Mouse (Mus musculus) small intestine, adult 2 months (tissue): ENCODE results near the gene Lrch2.

Source experiments
- CTCF ChIP-seq: fragments of 200-500 bp; IDR thresholded peaks from 2 replicates; pipeline ENCODE4 v1.5.1; 2012; ENCODE audit warnings: low read depth, mild to moderate bottlenecking, control low read depth, inconsistent platforms, low read length, moderate library complexity, mixed read lengths; ENCODE audit not compliant: insufficient replicate concordance, insufficient read length; ENCODE audit errors: extremely low read depth
- POLR2A ChIP-seq: fragments of 200-500 bp; IDR thresholded peaks from 2 replicates; pipeline ENCODE4 v1.6.1; 2012; ENCODE audit warnings: low read depth, mild to moderate bottlenecking, control low read depth, inconsistent platforms, low read length, moderate library complexity

DNA sequence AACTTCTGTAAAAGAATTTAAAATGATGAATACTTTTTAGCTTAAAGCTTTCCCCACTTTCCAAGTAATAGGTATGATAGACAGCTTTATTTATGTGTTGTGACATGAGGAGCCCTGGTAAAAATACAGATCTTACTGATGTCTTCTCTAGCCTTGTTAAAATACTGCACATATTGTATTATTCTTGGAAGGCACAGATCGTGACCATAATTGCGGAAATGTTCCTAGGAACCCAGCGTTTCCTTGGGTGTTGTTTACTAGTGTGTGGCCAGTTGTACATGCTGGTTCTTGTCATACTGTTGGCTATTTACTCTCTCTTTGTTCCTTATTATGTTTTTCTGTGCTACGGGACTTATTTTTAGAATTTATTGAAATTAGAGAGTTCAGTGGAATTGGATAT, 110.5 kb downstream of the Lrch2 start:
- TF ChIP-seq POLR2A (no peak), CTCF (no peak)
